Mouse (Mus musculus): ENCODE results near the gene Guca1b.

DNA sequence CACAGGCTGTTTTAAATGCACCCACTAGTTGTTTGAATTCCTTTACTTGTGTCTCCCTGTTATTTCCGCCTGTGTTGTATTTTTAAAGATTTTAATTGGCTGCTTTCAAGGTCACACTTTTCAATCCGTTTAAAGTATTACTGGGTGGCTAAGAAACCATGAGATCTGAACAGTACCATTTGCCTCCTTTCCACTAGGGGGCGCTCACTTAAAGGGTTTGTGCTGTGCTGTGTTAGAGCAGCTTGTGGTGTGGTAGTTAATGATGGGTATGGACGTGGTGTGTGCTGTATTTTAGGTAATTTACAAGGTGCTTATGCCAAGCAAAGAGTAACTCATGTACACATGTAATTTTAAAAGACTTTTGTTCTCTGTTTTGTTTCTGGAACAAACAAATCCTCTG lies 13.7 kb upstream of the Guca1b start:
- TF ChIP-seq POLR2A (IDR thresholded peaks at IDR 0.05; ENCODE audit: insufficient read length, low read depth) (no peak), E2F4 (IDR thresholded peaks at IDR 0.05; ENCODE audit: insufficient read depth) (no peak), USF1 (IDR thresholded peaks at IDR 0.05; ENCODE audit: low read depth) (no peak), POLR2AphosphoS2 (IDR thresholded peaks at IDR 0.05; ENCODE audit: insufficient read length, low read depth) (no peak), MYOG (IDR thresholded peaks at IDR 0.05; ENCODE audit: control insufficient read depth in 1 of 3, insufficient read depth in 1 of 3, insufficient read length in 2 of 3, low read depth in 2 of 3) (no peak), MYOD1 (IDR thresholded peaks at IDR 0.05; ENCODE audit: control insufficient read depth in 1 of 3, insufficient read length in 2 of 3, low read depth in 2 of 3) (no peak)
